Mouse (Mus musculus) cortical plate, adult 2 months (tissue): ENCODE measurements around the gene Gm18336.

Experiments
- CTCF ChIP-seq: fragments of 200-500 bp; IDR thresholded peaks from 2 replicates; pipeline ENCODE4 v1.5.1; 2011; ENCODE audit warnings: mild to moderate bottlenecking, control low read depth, low read length; ENCODE audit not compliant: insufficient read depth; ENCODE audit errors: extremely low read depth
- POLR2A ChIP-seq: fragments of 200-500 bp; IDR thresholded peaks from 2 replicates; pipeline ENCODE4 v1.6.1; 2011; ENCODE audit warnings: mild to moderate bottlenecking, low read length, control low read depth; ENCODE audit not compliant: insufficient read depth; ENCODE audit errors: extremely low read depth

- TF ChIP-seq POLR2A (no peak), CTCF (no peak)
Observed at GRCm38 (mm10) chrX:73356719-73357118, 41.8 kb downstream of the Gm18336 start.
